Mouse (Mus musculus) leukemia stem cell, adult 10-12 weeks (primary cell): ENCODE data around the gene Olfr981. TPM values are rescaled to one million over a fixed set of nuclear protein-coding genes. Genes with fewer than 3 reads are reported as not detected.

Experiments
- polyA plus RNA-seq: library from polyadenylated mRNA; stranded (reverse); fragments of >175 nt; gene quantifications from 2 replicates; pipeline ENCODE4 v1.2.3, GENCODE M21; 2012; ENCODE audit warnings: low replicate concordance

Gene Olfr981
- not detected in 2 replicates for polyA plus RNA-seq

DNA sequence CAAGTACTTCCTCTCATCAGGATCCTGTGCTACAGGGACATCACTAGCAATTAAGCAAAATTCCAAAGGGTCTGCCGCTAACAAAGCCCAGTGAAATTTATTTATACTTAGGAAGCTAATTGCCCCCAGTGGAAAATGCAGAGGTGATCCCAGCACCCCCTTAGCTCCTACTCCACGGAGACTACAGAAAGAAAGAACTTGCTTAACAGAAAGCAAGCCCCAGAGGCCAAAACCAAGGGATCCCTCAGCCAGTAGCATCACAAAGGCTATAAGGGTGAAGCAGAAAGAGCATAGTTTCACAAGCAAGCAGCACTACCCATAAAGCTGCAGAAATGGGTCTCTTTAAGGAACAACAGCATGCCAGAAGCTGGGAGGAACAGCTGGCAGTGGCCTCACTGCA is at the start of gene Olfr981:
TSS of gene Olfr981 (plus strand) at position 301 of the 400 bp plus-strand sequence.

GRCm38 (mm10) chr9:39991813-39992212 is 29.5 kb upstream of the Olfr981 start, which contains the start of gene Olfr978:
Olfr978 (plus strand) TSS chr9:39992113.

GRCm38 (mm10) chr9:40003365-40003764 is 17.9 kb upstream of the Olfr981 start, which contains the start of gene Olfr979:
Olfr979 (minus strand) TSS chr9:40003465.

DNA sequence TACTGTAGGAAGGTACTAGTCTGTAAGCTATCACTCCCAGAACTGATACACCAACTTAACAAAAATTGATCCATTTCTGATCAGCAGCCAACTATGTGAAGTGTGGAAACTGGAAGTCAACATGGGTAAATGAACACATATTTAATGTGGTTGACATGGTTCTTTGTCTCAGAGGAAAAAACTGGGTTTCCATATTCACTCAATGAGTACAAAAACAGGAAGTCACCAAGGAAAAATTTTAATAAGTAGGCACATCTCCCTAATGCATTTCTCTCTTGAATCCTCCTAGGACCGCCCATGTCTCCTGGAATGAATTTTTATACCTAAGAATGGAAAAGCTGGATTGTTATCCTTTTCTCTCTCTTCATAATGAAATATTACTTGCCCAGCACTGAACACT is 11.8 kb upstream of the Olfr981 start, which contains the start of gene Olfr980:
TSS of gene Olfr980 (minus strand) at position 101 of the 400 bp plus-strand sequence.

GRCm38 (mm10) chr9:40073529-40073928 is 52.3 kb downstream of the Olfr981 start, which contains the start of gene Olfr982:
Olfr982 (plus strand) TSS chr9:40073829.

Other genes with a start within 250 kb of the Olfr981 start
- not detected in 2 replicates for gene Olfr968, start 238.2 kb upstream of the Olfr981 start, polyA plus RNA-seq
- gene Olfr969, start 230.5 kb upstream of the Olfr981 start, polyA plus RNA-seq = not detected in 2 replicates
- not detected in 2 replicates for gene Olfr970, start 212.6 kb upstream of the Olfr981 start, polyA plus RNA-seq
- not detected in 2 replicates for gene Olfr971, start 184.6 kb upstream of the Olfr981 start, polyA plus RNA-seq
- not detected in 2 replicates for gene Olfr972, start 155.0 kb upstream of the Olfr981 start, polyA plus RNA-seq
- gene Olfr229, start 114.1 kb upstream of the Olfr981 start, polyA plus RNA-seq = not detected in 2 replicates
- gene Olfr974, start 84.0 kb upstream of the Olfr981 start, polyA plus RNA-seq = not detected in 2 replicates
- gene Olfr975, start 69.4 kb upstream of the Olfr981 start, polyA plus RNA-seq = not detected in 2 replicates
- gene Olfr976, start 60.3 kb upstream of the Olfr981 start, polyA plus RNA-seq = not detected in 2 replicates
- not detected in 2 replicates for gene Olfr978, start 29.4 kb upstream of the Olfr981 start, polyA plus RNA-seq
- 0.05 TPM in 1 of 2 replicates, not detected in the other for gene Olfr979, start 18.0 kb upstream of the Olfr981 start, polyA plus RNA-seq
- not detected in 2 replicates for gene Olfr980, start 11.9 kb upstream of the Olfr981 start, polyA plus RNA-seq
- gene Olfr982, start 52.4 kb downstream of the Olfr981 start, polyA plus RNA-seq = not detected in 2 replicates
- not detected in 2 replicates for gene Olfr983, start 72.1 kb downstream of the Olfr981 start, polyA plus RNA-seq
- gene Olfr984, start 92.7 kb downstream of the Olfr981 start, polyA plus RNA-seq = not detected in 2 replicates
- not detected in 2 replicates for gene Olfr985, start 108.7 kb downstream of the Olfr981 start, polyA plus RNA-seq
- gene Tmem225, start 126.7 kb downstream of the Olfr981 start, polyA plus RNA-seq = not detected in 2 replicates
- gene Olfr986, start 159.5 kb downstream of the Olfr981 start, polyA plus RNA-seq = not detected in 2 replicates
- gene Zfp202, start 170.9 kb downstream of the Olfr981 start, polyA plus RNA-seq = 0.20 and 0.39 TPM in 2 replicates
- gene Scn3b, start 247.8 kb downstream of the Olfr981 start, polyA plus RNA-seq = not detected in 2 replicates